ENCODE assay signal across 24 mouse cellular contexts in the genomic region with DNA sequence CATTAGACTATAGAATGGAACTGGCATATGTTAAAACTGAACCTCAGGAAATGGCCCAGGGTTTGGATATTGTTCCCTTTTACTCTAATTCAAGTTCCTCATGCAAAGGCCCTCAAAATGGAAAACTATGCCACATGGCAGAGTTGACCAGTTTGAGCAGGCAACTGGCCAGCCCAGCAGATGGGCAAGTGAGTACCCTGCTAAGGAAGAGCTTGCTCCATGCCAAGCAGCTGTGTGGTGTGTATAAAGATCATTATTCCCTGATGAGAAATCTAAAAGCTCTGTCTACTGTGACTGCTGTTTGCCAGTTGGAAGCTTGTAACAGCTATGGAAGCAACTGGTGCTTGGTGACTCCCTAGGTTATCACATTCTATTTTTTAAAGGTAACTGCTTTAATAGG.
DNase-seq lines count a peak whose midpoint lies in the region; ATAC-seq lines count a peak whose summit lies in the region.
"Had no signal": no experiment of that assay in that cellular context is flagged by ENCODE, and none has a peak within 500 bp of the region (broad histone marks: within the 10 kb centered on the region; RNA-seq: fewer than 3 reads in every experiment).

No protein-coding gene starts in this region.

- no peak overlapping the region for H3K27ac ChIP-seq in forebrain, embryonic 13.5 days
- H3K27ac ChIP-seq in forebrain, embryonic 10.5 days: no peak overlapping the region
- H3K27ac ChIP-seq in forebrain, embryonic 16.5 days (ENCODE audit: low read length): no peak overlapping the region
- no peak overlapping the region for H3K27ac ChIP-seq in intestine, embryonic 16.5 days (ENCODE audit: low read length)
- H3K27ac ChIP-seq: embryonic facial prominence, embryonic 10.5 days; liver, embryonic 14.5 days; lung, embryonic 15.5 days; midbrain, embryonic 12.5 days had no signal

- no peak overlapping the region for H3K9ac ChIP-seq in forebrain, embryonic 13.5 days
- H3K9ac ChIP-seq in forebrain, embryonic 16.5 days (replicated peaks; ENCODE audit: low read depth, low read length): no peak overlapping the region
- H3K9ac ChIP-seq in intestine, embryonic 16.5 days (ENCODE audit: low read depth, low read length): no peak overlapping the region
- H3K9ac ChIP-seq: heart, embryonic 12.5 days; liver, embryonic 14.5 days; lung, embryonic 15.5 days; midbrain, embryonic 12.5 days had no signal

- no peak overlapping the region for H3K4me2 ChIP-seq in forebrain, embryonic 13.5 days
- H3K4me2 ChIP-seq in forebrain, embryonic 16.5 days (ENCODE audit: low read length): no peak overlapping the region
- H3K4me2 ChIP-seq in intestine, embryonic 16.5 days (ENCODE audit: low read depth, low read length): no peak overlapping the region
- H3K4me2 ChIP-seq: heart, embryonic 12.5 days; lung, embryonic 15.5 days; midbrain, embryonic 12.5 days had no signal

- no peak overlapping the region for H3K4me3 ChIP-seq in forebrain, embryonic 13.5 days
- H3K4me3 ChIP-seq in forebrain, embryonic 10.5 days: no peak overlapping the region
- no peak overlapping the region for H3K4me3 ChIP-seq in forebrain, embryonic 16.5 days (replicated peaks; ENCODE audit: low read length)
- no peak overlapping the region for H3K4me3 ChIP-seq in intestine, embryonic 16.5 days (ENCODE audit: low read length)
- H3K4me3 ChIP-seq: embryonic facial prominence, embryonic 10.5 days; heart, embryonic 12.5 days; lung, embryonic 15.5 days; midbrain, embryonic 12.5 days; myocyte had no signal

- no peaks in the 10 kb centered on the region for H3K4me1 ChIP-seq in forebrain, embryonic 13.5 days
- H3K4me1 ChIP-seq in forebrain, embryonic 10.5 days: no peaks in the 10 kb centered on the region
- H3K4me1 ChIP-seq in forebrain, embryonic 16.5 days (replicated peaks; ENCODE audit: control insufficient read depth, insufficient read depth, low read length): no peaks in the 10 kb centered on the region
- H3K4me1 ChIP-seq in intestine, embryonic 16.5 days (ENCODE audit: control insufficient read depth, insufficient read depth, low read length): no peaks in the 10 kb centered on the region
- H3K4me1 ChIP-seq: embryonic facial prominence, embryonic 10.5 days; heart, embryonic 12.5 days; lung, embryonic 15.5 days; midbrain, embryonic 12.5 days had no signal

- peak; percentile 65 for ATAC-seq in forebrain, embryonic 13.5 days
- peak; percentile 83 for ATAC-seq in forebrain, embryonic 16.5 days
- ATAC-seq in intestine, embryonic 16.5 days: no peak
- ATAC-seq: inflammation-experienced regulatory T-cells, adult 6 months had no signal

- no peak for DNase-seq in forebrain, embryonic 10.5 days (ENCODE audit: extremely low spot score, low spot score)
- peak; percentile 4 to 34 for DNase-seq in layer of hippocampus, postnatal 14 days (ENCODE audit: low spot score in 2 of 2)
- DNase-seq in layer of hippocampus, postnatal 25 days (ENCODE audit: extremely low spot score in 1 of 2, low spot score in 1 of 2): no peak
- DNase-seq in brain, adult 2 months (ENCODE audit: low read depth, low spot score): peak; percentile 20
- DNase-seq in testis, postnatal 14 days (ENCODE audit: low spot score): no peak
- DNase-seq: adrenal gland, postnatal 36 days; B cell, adult 2 months; heart, postnatal 14 days; kidney, adult 9 months; kidney, postnatal 36 days; layer of hippocampus, adult 9-11 months; retina, postnatal 1 day; thymus, adult 18-20 months; thymus, postnatal 4 days had no signal

- no peaks in the 10 kb centered on the region for H3K27me3 ChIP-seq in forebrain, embryonic 13.5 days
- H3K27me3 ChIP-seq in forebrain, embryonic 10.5 days (ENCODE audit: poor library complexity, severe bottlenecking): no peaks in the 10 kb centered on the region
- H3K27me3 ChIP-seq in forebrain, embryonic 16.5 days (replicated peaks; ENCODE audit: control insufficient read depth, insufficient read depth, low read length): no peaks in the 10 kb centered on the region
- H3K27me3 ChIP-seq in intestine, embryonic 16.5 days (replicated peaks; ENCODE audit: control insufficient read depth, insufficient read depth, low read length): no peaks in the 10 kb centered on the region
- H3K27me3 ChIP-seq: heart, embryonic 12.5 days; lung, embryonic 15.5 days; midbrain, embryonic 12.5 days had no signal

- no peaks in the 10 kb centered on the region for H3K9me3 ChIP-seq in forebrain, embryonic 13.5 days (replicated peaks)
- H3K9me3 ChIP-seq in forebrain, embryonic 10.5 days: no peaks in the 10 kb centered on the region
- H3K9me3 ChIP-seq in forebrain, embryonic 16.5 days (ENCODE audit: control insufficient read depth, low read length): no peaks in the 10 kb centered on the region
- no peaks in the 10 kb centered on the region for H3K9me3 ChIP-seq in intestine, embryonic 16.5 days (ENCODE audit: control insufficient read depth, low read length)
- H3K9me3 ChIP-seq: embryonic facial prominence, embryonic 10.5 days; heart, embryonic 12.5 days; lung, embryonic 15.5 days; midbrain, embryonic 12.5 days had no signal

- H3K36me3 ChIP-seq in forebrain, embryonic 13.5 days (ENCODE audit: poor library complexity, severe bottlenecking): no peaks in the 10 kb centered on the region
- no peaks in the 10 kb centered on the region for H3K36me3 ChIP-seq in forebrain, embryonic 10.5 days (replicated peaks)
- no peaks in the 10 kb centered on the region for H3K36me3 ChIP-seq in forebrain, embryonic 16.5 days (ENCODE audit: control insufficient read depth, insufficient read depth)
- no peaks in the 10 kb centered on the region for H3K36me3 ChIP-seq in intestine, embryonic 16.5 days (ENCODE audit: control insufficient read depth, insufficient read depth, low read length)
- H3K36me3 ChIP-seq: embryonic facial prominence, embryonic 10.5 days; heart, embryonic 12.5 days; lung, embryonic 15.5 days; midbrain, embryonic 12.5 days had no signal

Comparison
In these comparisons a context has a peak if more than half of its experiments do, and no peak if none do; other contexts are left out.
1. DNase-seq: peak in layer of hippocampus, postnatal 14 days (2 of 2) and brain, adult 2 months (single experiment); none in forebrain, embryonic 10.5 days (single experiment), layer of hippocampus, postnatal 25 days (0 of 2) and testis, postnatal 14 days (single experiment).